Mouse (Mus musculus): Measurements from ENCODE around the gene Bag3. TPM values are rescaled to one million over a fixed set of nuclear protein-coding genes. Genes with fewer than 3 reads are reported as not detected.

Bag3 gene
- polyA plus RNA-seq, 1 experiment from 2014 or later = 22.7 TPM

- Histone ChIP-seq H3K4me2 (ENCODE audit: low read depth, low read length) (no peak overlapping the region), H3K9me3 (replicated peaks; ENCODE audit: control insufficient read depth, low read length) (no peaks in the 10 kb centered on the region), H3K4me1 (ENCODE audit: control insufficient read depth, insufficient read depth, low read length) (peaks cover 3% of the 10 kb centered on the region), H3K27me3 (ENCODE audit: control insufficient read depth, insufficient read depth, low read length) (no peaks in the 10 kb centered on the region), H3K36me3 (ENCODE audit: control insufficient read depth, insufficient read depth) (no peaks in the 10 kb centered on the region), H3K9ac (ENCODE audit: low read length) (no peak overlapping the region), H3K27ac (ENCODE audit: low read length) (no peak overlapping the region), H3K4me3 (ENCODE audit: low read length) (no peak overlapping the region)
- 82% methylated on average over 2 of the region's 2 CpGs for WGBS
- ATAC-seq (replicated peaks; ENCODE audit: extremely low read depth, insufficient read depth, low FRiP score) = no peak
These were observed 56.0 kb downstream of the Bag3 start for GRCm38 (mm10) chr7:128579381-128579780.

GRCm38 (mm10) chr7:128580318-128580717 is 56.9 kb downstream of the Bag3 start:
- Histone ChIP-seq H3K27me3 (ENCODE audit: control insufficient read depth, insufficient read depth, low read length) (no peaks in the 10 kb centered on the region), H3K4me1 (ENCODE audit: control insufficient read depth, insufficient read depth, low read length) (peaks cover 3% of the 10 kb centered on the region), H3K9ac (ENCODE audit: low read length) (no peak overlapping the region), H3K36me3 (ENCODE audit: control insufficient read depth, insufficient read depth) (no peaks in the 10 kb centered on the region), H3K4me2 (ENCODE audit: low read depth, low read length) (no peak overlapping the region), H3K4me3 (ENCODE audit: low read length) (no peak overlapping the region), H3K9me3 (replicated peaks; ENCODE audit: control insufficient read depth, low read length) (no peaks in the 10 kb centered on the region), H3K27ac (ENCODE audit: low read length) (no peak overlapping the region)
- WGBS = 83% methylated on average over 6 of the region's 6 CpGs
- ATAC-seq (replicated peaks; ENCODE audit: extremely low read depth, insufficient read depth, low FRiP score) = no peak

- Histone ChIP-seq H3K9me3 (replicated peaks; ENCODE audit: control insufficient read depth, low read length) (no peaks in the 10 kb centered on the region), H3K4me1 (ENCODE audit: control insufficient read depth, insufficient read depth, low read length) (peaks cover 3% of the 10 kb centered on the region), H3K27ac (ENCODE audit: low read length) (peak overlapping the region; percentile 40; the same call in 1 of the 2 replicates), H3K4me2 (ENCODE audit: low read depth, low read length) (no peak overlapping the region), H3K27me3 (ENCODE audit: control insufficient read depth, insufficient read depth, low read length) (no peaks in the 10 kb centered on the region), H3K9ac (ENCODE audit: low read length) (no peak overlapping the region), H3K4me3 (ENCODE audit: low read length) (no peak overlapping the region), H3K36me3 (ENCODE audit: control insufficient read depth, insufficient read depth) (no peaks in the 10 kb centered on the region)
- peak; percentile 74 for ATAC-seq (replicated peaks; ENCODE audit: extremely low read depth, insufficient read depth, low FRiP score)
- WGBS = 64% methylated on average over 15 of the region's 15 CpGs
These were observed 58.6 kb downstream of the Bag3 start for GRCm38 (mm10) chr7:128581864-128582484.

GRCm38 (mm10) chr7:128583213-128583948 is 60.0 kb downstream of the Bag3 start:
- Histone ChIP-seq H3K4me2 (ENCODE audit: low read depth, low read length) (no peak overlapping the region), H3K4me1 (ENCODE audit: control insufficient read depth, insufficient read depth, low read length) (peaks cover 3% of the 10 kb centered on the region), H3K27ac (ENCODE audit: low read length) (peak overlapping the region; percentile 13; the same call in 1 of the 2 replicates), H3K4me3 (ENCODE audit: low read length) (no peak overlapping the region), H3K9me3 (replicated peaks; ENCODE audit: control insufficient read depth, low read length) (no peaks in the 10 kb centered on the region), H3K9ac (ENCODE audit: low read length) (no peak overlapping the region), H3K36me3 (ENCODE audit: control insufficient read depth, insufficient read depth) (no peaks in the 10 kb centered on the region), H3K27me3 (ENCODE audit: control insufficient read depth, insufficient read depth, low read length) (no peaks in the 10 kb centered on the region)
- ATAC-seq (replicated peaks; ENCODE audit: extremely low read depth, insufficient read depth, low FRiP score) = peak; percentile 44; the same call in 1 of the 2 replicates
- WGBS = 68% methylated on average over 6 of the region's 6 CpGs

- H3K36me3 ChIP-seq (ENCODE audit: control insufficient read depth, insufficient read depth) = no peaks in the 10 kb centered on the region
- no peak overlapping the region for H3K4me3 ChIP-seq (ENCODE audit: low read length)
- no peaks in the 10 kb centered on the region for H3K9me3 ChIP-seq (replicated peaks; ENCODE audit: control insufficient read depth, low read length)
- peaks cover 10% of the 10 kb centered on the region for H3K4me1 ChIP-seq (ENCODE audit: control insufficient read depth, insufficient read depth, low read length)
- H3K9ac ChIP-seq (ENCODE audit: low read length) = no peak overlapping the region
- H3K27ac ChIP-seq (ENCODE audit: low read length) = no peak overlapping the region
- no peak for ATAC-seq (replicated peaks; ENCODE audit: extremely low read depth, insufficient read depth, low FRiP score)
- 46% methylated on average over 4 of the region's 4 CpGs for WGBS
- no peak overlapping the region for H3K4me2 ChIP-seq (ENCODE audit: low read depth, low read length)
- H3K27me3 ChIP-seq (ENCODE audit: control insufficient read depth, insufficient read depth, low read length) = no peaks in the 10 kb centered on the region
These were observed 64.0 kb downstream of the Bag3 start for GRCm38 (mm10) chr7:128587334-128587933.

- Histone ChIP-seq H3K9ac (ENCODE audit: low read length) (no peak overlapping the region), H3K9me3 (replicated peaks; ENCODE audit: control insufficient read depth, low read length) (0 out of 2 replicates have a peak, but pooled peaks cover 2% of the 10 kb centered on the region), H3K4me2 (ENCODE audit: low read depth, low read length) (no peak overlapping the region), H3K36me3 (ENCODE audit: control insufficient read depth, insufficient read depth) (no peaks in the 10 kb centered on the region), H3K27me3 (ENCODE audit: control insufficient read depth, insufficient read depth, low read length) (no peaks in the 10 kb centered on the region), H3K4me3 (ENCODE audit: low read length) (no peak overlapping the region), H3K4me1 (ENCODE audit: control insufficient read depth, insufficient read depth, low read length) (peaks cover 16% of the 10 kb centered on the region), H3K27ac (ENCODE audit: low read length) (no peak overlapping the region; the same call in 1 of the 2 replicates)
- WGBS = 42% methylated on average over 9 of the region's 9 CpGs
- ATAC-seq (replicated peaks; ENCODE audit: extremely low read depth, insufficient read depth, low FRiP score) = no peak
These were observed 68.1 kb downstream of the Bag3 start for GRCm38 (mm10) chr7:128591345-128592084.

GRCm38 (mm10) chr7:128592118-128592935 is 68.9 kb downstream of the Bag3 start:
- 18% methylated on average over 21 of the region's 21 CpGs for WGBS
- Histone ChIP-seq H3K27me3 (ENCODE audit: control insufficient read depth, insufficient read depth, low read length) (no peaks in the 10 kb centered on the region), H3K9me3 (replicated peaks; ENCODE audit: control insufficient read depth, low read length) (peaks cover 6% of the 10 kb centered on the region; the same call in 1 of the 2 replicates), H3K36me3 (ENCODE audit: control insufficient read depth, insufficient read depth) (no peaks in the 10 kb centered on the region), H3K9ac (ENCODE audit: low read length) (peak overlapping the region; percentile 56), H3K4me1 (ENCODE audit: control insufficient read depth, insufficient read depth, low read length) (peaks cover 16% of the 10 kb centered on the region), H3K4me2 (ENCODE audit: low read depth, low read length) (peak overlapping the region; percentile 62), H3K27ac (ENCODE audit: low read length) (peak overlapping the region; percentile 12; the same call in 1 of the 2 replicates), H3K4me3 (ENCODE audit: low read length) (peak overlapping the region; percentile 38)
- ATAC-seq (replicated peaks; ENCODE audit: extremely low read depth, insufficient read depth, low FRiP score) = no peak; the same call in 1 of the 2 replicates

- Histone ChIP-seq H3K4me1 (ENCODE audit: control insufficient read depth, insufficient read depth, low read length) (peaks cover 16% of the 10 kb centered on the region), H3K27me3 (ENCODE audit: control insufficient read depth, insufficient read depth, low read length) (no peaks in the 10 kb centered on the region), H3K4me3 (ENCODE audit: low read length) (no peak overlapping the region), H3K27ac (ENCODE audit: low read length) (peak overlapping the region; percentile 42), H3K36me3 (ENCODE audit: control insufficient read depth, insufficient read depth) (no peaks in the 10 kb centered on the region), H3K9ac (ENCODE audit: low read length) (no peak overlapping the region; the same call in 1 of the 2 replicates), H3K9me3 (replicated peaks; ENCODE audit: control insufficient read depth, low read length) (peaks cover 6% of the 10 kb centered on the region; the same call in 1 of the 2 replicates), H3K4me2 (ENCODE audit: low read depth, low read length) (peak overlapping the region; percentile 62)
- 32% methylated on average over 6 of the region's 6 CpGs for WGBS
- ATAC-seq (replicated peaks; ENCODE audit: extremely low read depth, insufficient read depth, low FRiP score) = no peak
These were observed 69.5 kb downstream of the Bag3 start for GRCm38 (mm10) chr7:128592936-128593241.

All from heart, embryonic 16.5 days (tissue).